Mouse (Mus musculus) monocyte, adult 5-6 weeks (primary cell): ENCODE results near the gene Epha7. TPM values are rescaled to one million over a fixed set of nuclear protein-coding genes. Genes with fewer than 3 reads are reported as not detected.

Experiments used
- ATAC-seq: fragments of 153-309, 156-312 bp; replicated peaks from 2 replicates; pipeline ENCODE4 v1.8.0; 2017; ENCODE audit warnings: mild to moderate bottlenecking; ENCODE audit not compliant: low TSS enrichment, insufficient number of reproducible peaks, severe bottlenecking, poor library complexity, low FRiP score
- total RNA-seq: library from RNA; stranded (forward); fragments of 200-1000, 200-491, 200-594 nt; gene quantifications from 3 replicates; pipeline ENCODE4 v1.2.3, GENCODE M21; 2017

Epha7 gene
- total RNA-seq, 1 experiment from 2014 or later, result 0.29 TPM

DNA sequence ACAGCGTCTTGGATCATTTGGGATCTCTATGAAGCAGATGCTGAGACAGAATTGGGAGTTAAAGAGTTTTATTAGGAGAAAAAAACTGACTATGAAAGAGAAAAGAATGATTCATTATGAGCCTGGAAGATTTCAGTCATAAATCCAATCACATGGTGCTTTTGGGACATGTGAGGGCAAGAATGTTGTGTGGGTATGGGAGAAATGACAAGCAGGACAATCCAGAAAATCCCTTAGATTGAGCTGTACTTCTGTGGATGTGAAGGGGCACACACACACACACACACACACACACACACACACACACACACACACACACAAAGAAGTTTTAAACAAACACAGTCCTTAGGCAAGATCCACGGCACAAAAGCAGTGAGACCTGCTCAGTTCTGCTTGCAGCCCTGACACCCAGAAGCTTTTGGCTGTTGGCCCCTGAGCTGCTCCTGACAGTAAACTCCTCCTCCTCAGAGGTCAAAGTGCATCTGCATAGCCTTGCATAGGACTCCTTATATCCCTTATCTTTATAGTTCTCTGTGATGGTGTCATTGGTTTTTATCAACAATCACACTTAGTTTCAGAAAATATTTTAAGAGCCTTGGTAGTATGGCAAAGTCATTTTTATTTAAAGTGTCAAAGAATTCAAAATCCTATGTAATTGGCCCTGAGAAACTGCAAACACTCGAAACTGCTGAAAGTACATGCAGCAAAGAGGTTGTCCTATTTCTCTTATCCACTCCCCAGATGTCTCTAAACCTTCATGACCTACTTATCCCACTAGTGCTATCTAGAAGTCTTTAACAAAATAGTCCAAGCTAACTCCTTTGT, 185.7 kb downstream of the Epha7 start:
- no peak for ATAC-seq

DNA sequence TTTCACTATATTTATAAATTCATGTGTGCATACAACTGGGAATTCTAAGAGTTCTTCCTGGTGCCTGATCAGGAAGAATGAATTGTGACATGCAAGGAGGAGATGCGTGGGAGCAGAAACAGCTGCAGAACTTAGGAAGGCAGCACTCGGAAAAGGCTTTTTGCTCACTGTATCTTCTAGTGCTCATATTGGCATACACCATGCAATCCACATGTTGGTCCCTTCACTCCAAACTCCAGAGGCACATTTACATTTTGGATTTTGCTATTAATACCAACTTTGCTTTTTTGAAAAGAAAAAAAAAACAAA, 186.3 kb downstream of the Epha7 start:
- ATAC-seq, result no peak

DNA sequence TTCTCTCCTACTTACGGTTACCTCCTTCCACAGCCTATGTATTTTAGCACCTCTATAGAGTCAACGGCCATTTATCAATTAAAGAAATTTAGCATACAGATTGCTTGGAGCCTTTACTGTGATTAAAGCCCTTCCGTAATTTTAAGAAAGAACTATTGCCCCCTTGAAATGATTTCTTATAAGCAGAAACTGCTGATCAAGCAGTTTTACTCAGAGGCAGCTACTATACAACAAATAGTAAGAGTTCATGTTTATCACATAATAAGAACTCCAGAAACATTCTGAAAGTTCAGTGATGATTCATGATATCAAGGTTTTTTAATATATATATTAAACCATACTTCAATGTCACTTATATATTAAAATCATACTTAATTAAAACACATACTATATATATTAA, 197.4 kb downstream of the Epha7 start:
- ATAC-seq, result no peak
